Mouse (Mus musculus) stomach, postnatal 0 days (tissue): Measurements from ENCODE around the gene Dock2.

ENCODE experiments used
- CTCF ChIP-seq: IDR thresholded peaks from 2 replicates; pipeline ENCODE4 v1.5.1; 2016; ENCODE audit warnings: antibody characterized with exemption, low read depth, mild to moderate bottlenecking, moderate library complexity
- EP300 ChIP-seq: optimal IDR thresholded peaks from 2 replicates; pipeline ENCODE3; 2016; ENCODE audit warnings: antibody characterized with exemption

GRCm38 (mm10) chr11:34770666-34771065, 13.0 kb downstream of the Dock2 start:
- TF ChIP-seq CTCF = no peak
- no peak for TF ChIP-seq EP300
